Mouse (Mus musculus) skeletal muscle tissue, adult 2 months (tissue): Measurements from ENCODE around the gene N4bp2.
"Not testable (repeated sequence)": the region's sequence is repeated elsewhere in the genome, so short reads cannot be mapped to it uniquely, and the experiment has no call there.

ENCODE experiments used
- DNase-seq: peaks from one replicate; pipeline ENCODE4 v3.0.0-alpha.2; 2012; ENCODE audit warnings: low read depth, low spot score

Gene N4bp2

GRCm38 (mm10) chr5:65763088-65763915, at the start of gene N4bp2:
Gene N4bp2 (plus strand): TSS chr5:65763521.
- peak; percentile 40 for DNase-seq

- no peak for DNase-seq
Observed at GRCm38 (mm10) chr5:65715084-65715483, 48.2 kb upstream of the N4bp2 start.

- no peak for DNase-seq
Observed at GRCm38 (mm10) chr5:65717063-65717902, 46.0 kb upstream of the N4bp2 start.

GRCm38 (mm10) chr5:65717903-65718211, 45.5 kb upstream of the N4bp2 start:
- not testable (repeated sequence) for DNase-seq

GRCm38 (mm10) chr5:65718368-65718767, 45.0 kb upstream of the N4bp2 start:
- DNase-seq, result no peak

DNA sequence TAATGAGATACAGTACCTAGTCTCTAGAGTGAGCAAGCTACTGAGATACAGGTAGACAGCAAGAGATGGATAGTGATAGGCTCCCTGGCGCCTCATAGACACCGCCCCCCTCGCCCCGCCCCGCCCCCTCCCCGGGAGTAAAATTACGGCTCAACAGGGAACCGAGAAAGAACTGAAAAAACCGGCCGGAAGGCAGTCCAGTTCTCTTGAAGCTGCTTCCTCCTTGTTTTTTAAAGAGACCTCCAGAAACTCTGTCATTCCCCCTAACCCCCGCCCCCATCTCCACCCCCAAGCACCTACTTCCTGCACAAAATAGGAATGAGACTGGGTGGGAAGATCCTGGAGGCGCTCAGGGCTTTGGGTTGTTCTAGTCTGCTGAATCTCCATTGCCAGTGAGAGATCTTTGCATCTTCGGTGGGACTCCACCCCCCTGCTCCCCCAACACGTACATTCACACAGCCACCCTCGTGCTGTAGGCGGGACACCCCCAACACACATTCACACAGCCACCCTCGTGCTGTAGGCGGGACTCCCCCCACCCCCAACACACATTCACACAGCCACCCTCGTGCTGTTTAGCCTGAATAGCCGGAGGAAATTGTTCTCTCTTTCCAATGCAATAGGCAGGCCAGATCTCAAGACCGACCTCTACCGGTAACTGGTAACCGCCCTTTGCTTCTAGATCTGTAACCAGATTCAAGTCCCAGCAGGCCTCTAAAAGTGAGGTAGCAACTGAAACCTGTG, 38.8 kb upstream of the N4bp2 start:
- DNase-seq, result peak; percentile 59

GRCm38 (mm10) chr5:65731173-65732007, 31.9 kb upstream of the N4bp2 start:
- DNase-seq, result peak; percentile 35

DNA sequence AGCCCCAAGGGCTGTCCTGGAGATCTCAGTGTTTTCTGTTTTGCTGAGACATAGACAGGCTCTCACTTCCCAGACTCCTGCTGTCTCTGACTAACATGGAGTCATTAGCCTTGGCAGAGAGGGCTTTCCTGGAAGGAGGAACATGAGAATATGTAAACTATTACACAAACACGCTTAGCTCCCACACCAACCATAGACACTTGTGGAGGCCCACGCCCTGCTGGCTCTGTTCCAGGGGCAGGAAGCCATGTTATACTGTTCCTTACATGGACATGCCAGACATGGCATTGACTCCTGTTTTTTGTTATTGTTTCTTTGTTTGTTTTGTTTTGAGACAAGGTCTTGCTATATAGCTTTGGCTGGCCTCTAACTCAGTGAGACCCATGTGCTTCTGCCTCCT, 27.7 kb upstream of the N4bp2 start:
- no peak for DNase-seq

DNA sequence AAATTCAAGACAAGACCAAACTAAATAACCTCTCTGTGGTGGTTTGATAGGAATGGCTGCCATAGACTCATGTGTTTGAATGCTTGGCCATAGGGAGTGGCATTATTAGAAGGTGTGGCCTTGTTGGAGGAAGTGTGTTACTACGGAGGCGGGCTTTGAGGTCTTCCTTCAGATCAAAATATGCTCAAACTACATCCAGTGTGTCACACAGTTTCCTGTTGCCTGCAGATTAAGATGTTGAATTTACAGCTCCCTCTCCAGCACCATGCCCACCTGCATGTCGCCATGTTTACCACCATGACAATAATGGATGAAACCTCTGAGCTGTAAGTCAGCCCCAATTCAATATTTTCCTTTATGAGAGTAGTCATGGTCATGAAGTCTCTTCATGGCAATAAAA, 24.0 kb upstream of the N4bp2 start:
- no peak for DNase-seq

DNA sequence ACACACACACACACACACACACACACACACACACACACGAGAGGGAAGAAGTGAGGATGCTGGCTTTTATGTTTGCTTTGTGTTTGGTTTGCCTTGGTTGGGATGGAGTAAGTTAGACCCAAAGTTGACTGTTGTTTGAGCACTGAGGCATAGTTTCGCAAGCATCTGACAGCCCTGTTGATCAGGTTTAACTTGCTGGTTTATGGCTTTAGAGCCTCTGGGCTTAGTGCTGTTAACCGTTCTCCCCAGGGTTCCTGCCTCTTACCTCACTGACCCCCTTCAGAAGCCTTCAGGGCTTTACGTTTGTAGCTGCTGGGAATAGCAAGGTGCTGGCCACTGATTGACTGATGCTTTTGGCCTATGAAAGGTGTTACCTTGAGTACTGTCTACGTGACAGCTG, 16.4 kb upstream of the N4bp2 start:
- no peak for DNase-seq

GRCm38 (mm10) chr5:65748386-65748785, 14.9 kb upstream of the N4bp2 start:
- no peak for DNase-seq

GRCm38 (mm10) chr5:65748880-65749279, 14.4 kb upstream of the N4bp2 start:
- no peak for DNase-seq

GRCm38 (mm10) chr5:65752021-65752420, 11.3 kb upstream of the N4bp2 start:
- no peak for DNase-seq

DNA sequence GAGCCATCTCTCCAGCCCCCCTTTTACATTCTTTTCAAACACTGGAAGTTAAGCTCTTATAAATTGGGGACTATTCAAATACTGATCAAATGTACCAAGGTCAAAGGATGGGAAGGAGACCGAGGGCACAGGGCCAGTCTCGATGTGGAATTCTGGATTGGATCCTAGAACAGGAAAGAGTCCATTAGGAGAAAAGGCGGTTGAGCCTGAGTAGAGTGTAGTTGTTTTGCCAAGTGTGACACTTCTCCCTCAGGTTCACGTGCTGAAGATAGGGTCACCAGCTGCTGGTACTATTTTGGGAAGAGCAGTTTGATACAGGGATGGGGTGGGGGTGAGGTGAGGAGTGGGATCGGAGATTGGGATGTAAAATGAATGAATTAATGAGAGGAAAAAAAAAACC, 7.5 kb upstream of the N4bp2 start:
- no peak for DNase-seq

GRCm38 (mm10) chr5:65757110-65757509, 6.2 kb upstream of the N4bp2 start:
- DNase-seq, result no peak

DNA sequence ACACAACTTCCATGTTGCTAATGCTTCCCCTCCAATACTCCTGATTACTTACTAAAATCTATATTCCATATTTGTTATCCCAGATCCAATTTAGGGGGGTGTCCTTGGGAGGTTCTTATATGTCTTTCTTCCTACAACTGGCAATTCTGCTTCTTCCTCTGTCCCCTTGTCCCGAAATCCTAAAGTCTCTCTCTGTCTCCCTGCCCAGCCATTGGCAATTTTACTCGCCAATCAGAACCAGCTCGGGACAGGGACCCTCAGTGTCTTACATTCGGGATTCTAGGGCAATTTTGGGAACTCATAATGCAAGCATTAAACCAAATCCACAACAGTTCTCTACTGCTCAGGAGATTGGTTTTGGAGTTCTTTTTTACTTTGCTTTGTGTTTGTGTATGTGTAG, 3.3 kb upstream of the N4bp2 start:
- no peak for DNase-seq

GRCm38 (mm10) chr5:65760599-65760998, 2.7 kb upstream of the N4bp2 start:
- no peak for DNase-seq

GRCm38 (mm10) chr5:65761020-65761419, 2.3 kb upstream of the N4bp2 start:
- DNase-seq, result no peak

DNA sequence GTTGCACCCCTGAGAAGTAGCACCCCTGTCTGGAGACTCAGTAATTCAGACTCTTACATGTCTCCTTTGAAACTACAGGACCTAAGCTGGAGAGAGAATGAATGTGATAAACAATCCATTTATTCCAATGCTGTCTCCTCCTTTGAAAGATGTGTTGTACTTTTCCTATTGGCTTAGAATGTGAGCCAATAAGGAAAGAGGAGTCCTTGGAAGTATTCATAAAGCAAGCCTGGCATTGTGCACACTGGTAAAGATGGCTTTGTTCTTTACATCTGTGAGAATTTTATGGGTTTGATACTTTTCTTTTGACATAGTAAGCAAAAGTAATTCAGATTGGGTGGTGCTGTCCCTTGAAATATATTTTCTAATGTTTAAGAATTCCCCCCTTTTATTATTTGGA, 1.4 kb upstream of the N4bp2 start:
- DNase-seq, result no peak

DNA sequence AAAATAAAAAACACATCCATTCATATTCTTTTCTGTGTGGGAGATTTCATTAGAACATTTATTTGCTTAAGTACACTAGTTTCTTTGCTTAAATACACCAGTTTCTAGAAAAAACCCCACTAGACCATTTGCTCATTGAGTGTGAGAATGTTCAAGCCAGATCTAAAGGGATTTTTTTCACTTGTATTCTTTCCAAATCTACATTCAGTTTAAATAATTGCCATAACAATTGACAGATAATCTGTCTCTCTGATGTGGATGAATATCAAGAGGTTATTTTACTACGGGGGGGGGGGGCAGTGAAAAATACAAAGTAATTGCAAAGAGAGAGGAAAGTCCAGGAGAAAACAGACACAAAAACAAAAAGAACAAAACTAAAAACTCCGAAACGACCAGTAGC, 635 bp upstream of the N4bp2 start:
- DNase-seq, result no peak
